Mouse (Mus musculus) liver, adult 2 months (tissue): ENCODE results near the gene Sirt1.

ENCODE experiments used
- CTCF ChIP-seq: fragments of 200-500 bp; IDR thresholded peaks from 2 replicates; pipeline ENCODE4 v1.5.1; 2011; ENCODE audit warnings: low read depth, low read length, control low read depth
- POLR2A ChIP-seq: fragments of 200-500 bp; IDR thresholded peaks from 2 replicates; pipeline ENCODE4 v1.6.1; 2011; ENCODE audit warnings: low read length, control low read depth; ENCODE audit not compliant: insufficient read depth; ENCODE audit errors: extremely low read depth

DNA sequence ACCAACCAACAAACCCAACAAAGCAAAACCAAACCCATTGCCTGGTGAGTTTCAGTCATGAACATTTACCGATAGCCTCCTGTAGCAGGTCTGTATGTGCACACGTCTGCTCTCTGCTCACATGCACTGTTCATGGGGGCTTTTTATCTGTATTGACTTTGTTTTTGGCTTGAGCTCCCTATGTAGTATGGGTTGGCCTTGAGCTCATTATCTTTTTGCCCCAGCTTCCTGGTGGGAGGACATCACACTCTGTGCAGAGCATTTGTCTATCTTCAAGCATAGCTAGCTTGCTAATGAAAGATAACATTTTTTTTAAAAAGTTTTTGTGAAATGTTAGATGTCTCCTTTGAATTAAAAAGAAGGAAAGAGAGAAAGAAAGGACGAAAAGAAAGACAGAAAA, 104.5 kb downstream of the Sirt1 start:
- TF ChIP-seq POLR2A = no peak
- TF ChIP-seq CTCF = no peak
